Mouse (Mus musculus): ENCODE results near the gene Arhgap15. TPM values are rescaled to one million over a fixed set of nuclear protein-coding genes. Genes with fewer than 3 reads are reported as not detected.

Arhgap15 gene
- total and polyA plus RNA-seq, 3 experiments = 1.5 to 2.8 TPM; not detected in 1

GRCm38 (mm10) chr2:44086403-44087056, 337.9 kb downstream of the Arhgap15 start:
- no peaks in the 10 kb centered on the region for H3K9me3 ChIP-seq (replicated peaks; ENCODE audit: insufficient read depth, low read length)
- no peaks in the 10 kb centered on the region for H3K36me3 ChIP-seq (ENCODE audit: control insufficient read depth in 1 of 2, insufficient read depth in 2 of 2, low read length in 2 of 2)
- no peaks in the 10 kb centered on the region for H3K79me2 ChIP-seq (ENCODE audit: control insufficient read depth, insufficient read depth, low read length, poor library complexity)
- TF ChIP-seq HCFC1 (IDR thresholded peaks at IDR 0.05; ENCODE audit: low read depth, low read length) (no peak), BHLHE40 (IDR thresholded peaks at IDR 0.05; ENCODE audit: borderline replicate concordance, low read depth, low read length) (no peak), ZNF384 (IDR thresholded peaks at IDR 0.05; ENCODE audit: low read depth, low read length) (peak; percentile 22; the same call in 1 of the 2 replicates)
- peak; percentile 17 for DNase-seq (ENCODE audit: low read depth, low spot score)
- no peak overlapping the region for H3K4me3 ChIP-seq (ENCODE audit: control insufficient read depth in 1 of 2, insufficient read depth in 1 of 2, low read depth in 2 of 2, low read length in 2 of 2)
- no peaks in the 10 kb centered on the region for H3K27me3 ChIP-seq (ENCODE audit: control insufficient read depth in 1 of 2, insufficient read depth in 2 of 2, low read length in 2 of 2)
- no peaks in the 10 kb centered on the region for H3K4me1 ChIP-seq (ENCODE audit: control insufficient read depth in 1 of 2, insufficient read depth in 2 of 2, low read length in 2 of 2)
- H3K9ac ChIP-seq (ENCODE audit: control insufficient read depth, low read depth, low read length, poor library complexity, severe bottlenecking) = no peak overlapping the region
- H3K27ac ChIP-seq (ENCODE audit: control insufficient read depth, low read depth, low read length) = no peak overlapping the region

- no peaks in the 10 kb centered on the region for H3K9me3 ChIP-seq (replicated peaks; ENCODE audit: insufficient read depth, low read length)
- no peak for TF ChIP-seq GATA1 (IDR thresholded peaks at IDR 0.05; ENCODE audit: low read depth, low read length)
- H3K79me2 ChIP-seq (ENCODE audit: control insufficient read depth, insufficient read depth, low read length, poor library complexity) = no peaks in the 10 kb centered on the region
- no peak overlapping the region for H3K4me3 ChIP-seq (ENCODE audit: control insufficient read depth in 1 of 2, insufficient read depth in 1 of 2, low read depth in 2 of 2, low read length in 2 of 2)
- H3K9ac ChIP-seq (ENCODE audit: control insufficient read depth, low read depth, low read length, poor library complexity, severe bottlenecking) = no peak overlapping the region
- H3K4me1 ChIP-seq (ENCODE audit: control insufficient read depth in 1 of 2, insufficient read depth in 2 of 2, low read length in 2 of 2) = no peaks in the 10 kb centered on the region
- H3K36me3 ChIP-seq (ENCODE audit: control insufficient read depth in 1 of 2, insufficient read depth in 2 of 2, low read length in 2 of 2) = no peaks in the 10 kb centered on the region
- no peaks in the 10 kb centered on the region for H3K27me3 ChIP-seq (ENCODE audit: control insufficient read depth in 1 of 2, insufficient read depth in 2 of 2, low read length in 2 of 2)
- no peak for DNase-seq (ENCODE audit: low read depth, low spot score)
- no peak overlapping the region for H3K27ac ChIP-seq (ENCODE audit: control insufficient read depth, low read depth, low read length)
These were observed 349.9 kb downstream of the Arhgap15 start for GRCm38 (mm10) chr2:44098552-44098951.

- TF ChIP-seq EP300 (IDR thresholded peaks at IDR 0.05; ENCODE audit: low read depth in 1 of 2, low read length in 2 of 2) = no peak
- no peak for TF ChIP-seq ELF1 (IDR thresholded peaks at IDR 0.05; ENCODE audit: low read depth, low read length)
- TF ChIP-seq SIN3A (IDR thresholded peaks at IDR 0.05; ENCODE audit: low read length) = no peak
- no peak for TF ChIP-seq NELFE (IDR thresholded peaks at IDR 0.05; ENCODE audit: low read depth, low read length)
- TF ChIP-seq CHD2 (IDR thresholded peaks at IDR 0.05; ENCODE audit: low read length) = no peak
- TF ChIP-seq TBP (IDR thresholded peaks at IDR 0.05; ENCODE audit: low read depth, low read length) = no peak
- TF ChIP-seq MAZ (IDR thresholded peaks at IDR 0.05; ENCODE audit: low read depth, low read length) = no peak
- no peak for TF ChIP-seq KAT2A (conservative IDR thresholded peaks at IDR 0.05; ENCODE audit: low read depth, low read length)
- no peak for TF ChIP-seq MXI1 (IDR thresholded peaks at IDR 0.05; ENCODE audit: low read depth, low read length)
- Histone ChIP-seq H3K4me3 (ENCODE audit: control insufficient read depth in 1 of 2, insufficient read depth in 1 of 2, low read depth in 2 of 2, low read length in 2 of 2) (no peak overlapping the region), H3K4me1 (ENCODE audit: control insufficient read depth in 1 of 2, insufficient read depth in 2 of 2, low read length in 2 of 2) (no peaks in the 10 kb centered on the region), H3K9me3 (replicated peaks; ENCODE audit: insufficient read depth, low read length) (no peaks in the 10 kb centered on the region), H3K36me3 (ENCODE audit: control insufficient read depth in 1 of 2, insufficient read depth in 2 of 2, low read length in 2 of 2) (no peaks in the 10 kb centered on the region), H3K27me3 (ENCODE audit: control insufficient read depth in 1 of 2, insufficient read depth in 2 of 2, low read length in 2 of 2) (no peaks in the 10 kb centered on the region), H3K9ac (ENCODE audit: control insufficient read depth, low read depth, low read length, poor library complexity, severe bottlenecking) (no peak overlapping the region), H3K27ac (ENCODE audit: control insufficient read depth, low read depth, low read length) (no peak overlapping the region), H3K79me2 (ENCODE audit: control insufficient read depth, insufficient read depth, low read length, poor library complexity) (no peaks in the 10 kb centered on the region)
- DNase-seq (ENCODE audit: low read depth, low spot score) = no peak
These were observed 353.7 kb downstream of the Arhgap15 start for GRCm38 (mm10) chr2:44102351-44102750.
